Mouse (Mus musculus) MEL (cell line): ENCODE data around the gene Cc2d1a. TPM values are rescaled to one million over a fixed set of nuclear protein-coding genes. Genes with fewer than 3 reads are reported as not detected.
A peak's percentile ranks its signal among the peaks of the same experiment; 100 is the strongest.

ENCODE experiments used
- DNase-seq: peaks from one replicate; pipeline ENCODE4 v3.0.0; 2011; ENCODE audit warnings: low read depth, low spot score
- H3K27ac ChIP-seq: 2 replicates; pipeline ENCODE4 v1.5.1; 2012; ENCODE audit warnings: low read depth, mild to moderate bottlenecking, control low read depth, low read length, moderate library complexity; ENCODE audit not compliant: control insufficient read depth
- H3K27me3 ChIP-seq, 2 experiments: fragments of 150-350 bp in 1 of 2; sonication (generic) in 1 of 2; 2 replicates each; pipeline ENCODE4 v1.6.1; 2012; ENCODE audit warnings: low read length in 2 of 2, mild to moderate bottlenecking in 2 of 2, improper control_type of control experiment in 1 of 2, moderate library complexity in 1 of 2; ENCODE audit not compliant: insufficient read depth in 2 of 2, control insufficient read depth in 1 of 2
- H3K36me3 ChIP-seq, 2 experiments: 2 replicates each; pipeline ENCODE4 v1.6.1; 2012 to 2014; ENCODE audit warnings: low read length in 2 of 2, improper control_type of control experiment in 1 of 2, inconsistent platforms in 1 of 2, mild to moderate bottlenecking in 1 of 2; ENCODE audit not compliant: insufficient read depth in 2 of 2, control insufficient read depth in 1 of 2
- H3K4me1 ChIP-seq, 2 experiments: fragments of 150-350 bp in 1 of 2; sonication (generic) in 1 of 2; 2 replicates each; pipeline ENCODE4 v1.6.1; 2012; ENCODE audit warnings: low read length in 2 of 2, improper control_type of control experiment in 1 of 2, mild to moderate bottlenecking in 1 of 2; ENCODE audit not compliant: insufficient read depth in 2 of 2, control insufficient read depth in 1 of 2
- H3K4me3 ChIP-seq, 2 experiments: fragments of 150-350 bp in 1 of 2; sonication (generic) in 1 of 2; 2 replicates each; pipeline ENCODE4 v1.5.1; 2012; ENCODE audit warnings: low read depth in 2 of 2, low read length in 2 of 2, mild to moderate bottlenecking in 2 of 2, moderate library complexity in 2 of 2, control low read depth in 1 of 2, improper control_type of control experiment in 1 of 2; ENCODE audit not compliant: control insufficient read depth in 1 of 2, insufficient read depth in 1 of 2
- H3K79me2 ChIP-seq: 2 replicates; pipeline ENCODE4 v1.6.1; 2012; ENCODE audit warnings: mild to moderate bottlenecking, low read length, moderate library complexity; ENCODE audit not compliant: control insufficient read depth, poor library complexity, insufficient read depth
- H3K9ac ChIP-seq: 2 replicates; pipeline ENCODE4 v1.6.1; 2012; ENCODE audit warnings: low read depth, mild to moderate bottlenecking, control low read depth, low read length, moderate library complexity; ENCODE audit not compliant: control insufficient read depth, poor library complexity, severe bottlenecking
- H3K9me3 ChIP-seq: fragments of 150-350 bp; sonication (generic); replicated peaks from 2 replicates; pipeline ENCODE4 v1.6.1; 2012; ENCODE audit warnings: mild to moderate bottlenecking, low read length, improper control_type of control experiment, moderate library complexity; ENCODE audit not compliant: insufficient read depth
- CTCF ChIP-seq, 3 experiments: IDR thresholded peaks in 2 of 3; conservative IDR thresholded peaks in 1 of 3; 2 replicates each; pipeline ENCODE4 v1.5.1; 2011 to 2012; ENCODE audit warnings: low read length in 3 of 3, low read depth in 2 of 3, mild to moderate bottlenecking in 2 of 3, improper control_type of control experiment in 1 of 3, inconsistent platforms in 1 of 3, mixed read lengths in 1 of 3, moderate library complexity in 1 of 3; ENCODE audit not compliant: control insufficient read depth in 1 of 3, insufficient read depth in 1 of 3, poor library complexity in 1 of 3, severe bottlenecking in 1 of 3
- EP300 ChIP-seq, 2 experiments: IDR thresholded peaks; 2 replicates each; pipeline ENCODE4 v1.6.1; 2011; ENCODE audit warnings: improper control_type of control experiment in 2 of 2, low read length in 2 of 2, low read depth in 1 of 2, mild to moderate bottlenecking in 1 of 2
- ETS1 ChIP-seq: IDR thresholded peaks from 2 replicates; pipeline ENCODE4 v1.6.1; 2012; ENCODE audit warnings: low read depth, mild to moderate bottlenecking, inconsistent platforms, low read length, improper control_type of control experiment, moderate library complexity
- KAT2A ChIP-seq: conservative IDR thresholded peaks from 2 replicates; pipeline ENCODE4 v1.6.1; 2012; ENCODE audit warnings: low read depth, low read length, improper control_type of control experiment, inconsistent platforms
- MEF2A ChIP-seq: IDR thresholded peaks from 2 replicates; pipeline ENCODE4 v1.6.1; 2014; ENCODE audit warnings: low read depth, mild to moderate bottlenecking, inconsistent platforms, low read length, improper control_type of control experiment; ENCODE audit not compliant: poor library complexity, insufficient replicate concordance, severe bottlenecking; ENCODE audit errors: extremely low read depth
- MXI1 ChIP-seq: IDR thresholded peaks from 2 replicates; pipeline ENCODE4 v1.6.1; 2011; ENCODE audit warnings: mild to moderate bottlenecking, low read depth, low read length, improper control_type of control experiment
- MYC ChIP-seq: IDR thresholded peaks from 2 replicates; pipeline ENCODE4 v1.6.1; 2011; ENCODE audit warnings: low read depth, mild to moderate bottlenecking, low read length, improper control_type of control experiment, moderate library complexity
- RAD21 ChIP-seq: IDR thresholded peaks from 2 replicates; pipeline ENCODE4 v1.6.1; 2011; ENCODE audit warnings: mild to moderate bottlenecking, low read depth, low read length, improper control_type of control experiment
- RCOR1 ChIP-seq: IDR thresholded peaks from 2 replicates; pipeline ENCODE4 v1.6.1; 2012; ENCODE audit warnings: low read depth, mild to moderate bottlenecking, inconsistent platforms, low read length, improper control_type of control experiment
- SMC3 ChIP-seq: IDR thresholded peaks from 2 replicates; pipeline ENCODE4 v1.6.1; 2011; ENCODE audit warnings: low read depth, low read length, improper control_type of control experiment
- TAL1 ChIP-seq: IDR thresholded peaks from 2 replicates; pipeline ENCODE4 v1.6.1; 2012; ENCODE audit warnings: mild to moderate bottlenecking, inconsistent platforms, low read length, moderate library complexity, mixed read lengths
- TBP ChIP-seq: IDR thresholded peaks from 2 replicates; pipeline ENCODE4 v1.8.0; 2011; ENCODE audit warnings: low read depth, low read length, improper control_type of control experiment
- TCF12 ChIP-seq: IDR thresholded peaks from 2 replicates; pipeline ENCODE4 v1.6.1; 2014; ENCODE audit warnings: low read depth, mild to moderate bottlenecking, inconsistent platforms, low read length, improper control_type of control experiment, moderate library complexity
- USF1 ChIP-seq: IDR thresholded peaks from 2 replicates; pipeline ENCODE4 v1.6.1; 2014; ENCODE audit warnings: low read depth, mild to moderate bottlenecking, inconsistent platforms, low read length, improper control_type of control experiment, moderate library complexity
- USF2 ChIP-seq, 2 experiments: IDR thresholded peaks; 2 replicates each; pipeline ENCODE4 v1.6.1; 2011 to 2012; ENCODE audit warnings: improper control_type of control experiment in 2 of 2, low read length in 2 of 2, borderline replicate concordance in 1 of 2, inconsistent platforms in 1 of 2, low read depth in 1 of 2, mild to moderate bottlenecking in 1 of 2; ENCODE audit not compliant: insufficient read depth in 1 of 2
- polyA plus RNA-seq, 2 experiments: library from polyadenylated mRNA; stranded (reverse) in 1 of 2; unstranded in 1 of 2; fragments of >175 nt in 1 of 2; fragments of >200 nt in 1 of 2; gene quantifications; 2 replicates each; pipeline versions ENCODE4 v1.2.1 to v1.2.4; 2012; ENCODE audit warnings: low replicate concordance in 2 of 2, low read depth in 1 of 2; ENCODE audit not compliant: insufficient read length in 2 of 2, insufficient read depth in 1 of 2, missing spikeins in 1 of 2
- total RNA-seq: library from RNA; depleted of rRNA; stranded (reverse); fragments of 300-350 nt; gene quantifications from 2 replicates; pipeline ENCODE4 v1.2.3, GENCODE M21; 2012

The Cc2d1a gene
- total and polyA plus RNA-seq, 3 experiments = 9.1 to 18.7 TPM; not detected in 1

- Histone ChIP-seq H3K27ac (no peak overlapping the region), H3K27me3 (no peaks in the 10 kb centered on the region), H3K79me2 (no peaks in the 10 kb centered on the region), H3K36me3 (no peaks in the 10 kb centered on the region; a peak in 1 of 4 replicates), H3K9me3 (no peaks in the 10 kb centered on the region), H3K4me3 (no peak overlapping the region), H3K9ac (no peak overlapping the region), H3K4me1 (peaks cover 0 to 7% of the 10 kb centered on the region in 2 experiments; a peak in 1 of 4 replicates)
- no peak for DNase-seq
- TF ChIP-seq MXI1 = no peak
- no peak for TF ChIP-seq KAT2A
- TF ChIP-seq RCOR1 = no peak
- TF ChIP-seq MEF2A = no peak
- TF ChIP-seq TBP = no peak
- TF ChIP-seq MYC = no peak
- no peak for TF ChIP-seq USF1
- no peak for TF ChIP-seq USF2 (IDR thresholded peaks at IDR 0.05; ENCODE audit: borderline replicate concordance in 1 of 2, insufficient read depth in 1 of 2, low read depth in 1 of 2, low read length in 2 of 2)
- TF ChIP-seq SMC3 = no peak
- TF ChIP-seq CTCF (IDR thresholded peaks at IDR 0.05 in 2 of 3, conservative IDR thresholded peaks at IDR 0.05 in 1 of 3; ENCODE audit: control insufficient read depth in 1 of 3, insufficient read depth in 1 of 3, low read depth in 2 of 3, low read length in 3 of 3, poor library complexity in 1 of 3, severe bottlenecking in 1 of 3) = no peak
Observed at GRCm38 (mm10) chr8:84132225-84132624, 15.5 kb downstream of the Cc2d1a start.

GRCm38 (mm10) chr8:84130806-84131205, 16.9 kb downstream of the Cc2d1a start:
- no peaks in the 10 kb centered on the region for H3K27me3 ChIP-seq
- no peak for TF ChIP-seq TAL1
- no peak for TF ChIP-seq ETS1
- no peak for TF ChIP-seq USF1
- TF ChIP-seq, all 39 proteins: peak for 0
- Histone ChIP-seq H3K4me3 (no peak overlapping the region), H3K9ac (no peak overlapping the region), H3K9me3 (no peaks in the 10 kb centered on the region), H3K79me2 (no peaks in the 10 kb centered on the region), H3K4me1 (peaks cover 0 to 7% of the 10 kb centered on the region in 2 experiments; a peak in 1 of 4 replicates), H3K27ac (no peak overlapping the region), H3K36me3 (no peaks in the 10 kb centered on the region; a peak in 1 of 4 replicates)
- no peak for DNase-seq

- H3K9ac ChIP-seq = no peak overlapping the region
- no peaks in the 10 kb centered on the region for H3K9me3 ChIP-seq
- no peak overlapping the region for H3K27ac ChIP-seq
- no peaks in the 10 kb centered on the region for H3K36me3 ChIP-seq
- TF ChIP-seq RAD21 (peak; percentile 5), TCF12 (no peak), EP300 (IDR thresholded peaks at IDR 0.05; ENCODE audit: low read depth in 1 of 2, low read length in 2 of 2) (no peak)
- no peak for DNase-seq
- no peaks in the 10 kb centered on the region for H3K79me2 ChIP-seq
- H3K27me3 ChIP-seq = no peaks in the 10 kb centered on the region
- H3K4me3 ChIP-seq = no peak overlapping the region
- peaks cover 0 to 7% of the 10 kb centered on the region in 2 experiments; a peak in 1 of 4 replicates for H3K4me1 ChIP-seq
Observed at GRCm38 (mm10) chr8:84128277-84128676, 19.5 kb downstream of the Cc2d1a start.
